Mouse (Mus musculus) monocyte, adult 5-6 weeks (primary cell): ENCODE results near the gene Zfp385b. TPM values are rescaled to one million over a fixed set of nuclear protein-coding genes. Genes with fewer than 3 reads are reported as not detected.

Experiments used
- ATAC-seq: fragments of 153-309, 156-312 bp; replicated peaks from 2 replicates; pipeline ENCODE4 v1.8.0; 2017; ENCODE audit warnings: mild to moderate bottlenecking; ENCODE audit not compliant: low TSS enrichment, insufficient number of reproducible peaks, severe bottlenecking, poor library complexity, low FRiP score
- total RNA-seq: library from RNA; stranded (forward); fragments of 200-1000, 200-491, 200-594 nt; gene quantifications from 3 replicates; pipeline ENCODE4 v1.2.3, GENCODE M21; 2017

Gene Zfp385b
- not detected in 3 replicates for total RNA-seq

- ATAC-seq = no peak
Observed at GRCm38 (mm10) chr2:77819539-77819938, at the start of gene Zfp385b. Gene Zfp385b, minus strand, starts transcription at chr2:77819639.

GRCm38 (mm10) chr2:77863934-77864333 lies 44.5 kb upstream of the Zfp385b start:
- no peak for ATAC-seq

GRCm38 (mm10) chr2:77863522-77863921 lies 44.1 kb upstream of the Zfp385b start:
- no peak for ATAC-seq

GRCm38 (mm10) chr2:77841464-77841863 lies 22.0 kb upstream of the Zfp385b start:
- ATAC-seq = no peak

GRCm38 (mm10) chr2:77839587-77839986 lies 20.1 kb upstream of the Zfp385b start:
- no peak for ATAC-seq

- no peak for ATAC-seq
Observed at GRCm38 (mm10) chr2:77838688-77839087, 19.2 kb upstream of the Zfp385b start.

- no peak for ATAC-seq
Observed at GRCm38 (mm10) chr2:77835781-77836180, 16.3 kb upstream of the Zfp385b start.

GRCm38 (mm10) chr2:77826133-77826828 lies 6.8 kb upstream of the Zfp385b start:
- no peak for ATAC-seq

GRCm38 (mm10) chr2:77823026-77823425 lies 3.6 kb upstream of the Zfp385b start:
- no peak for ATAC-seq

- ATAC-seq = no peak
Observed at GRCm38 (mm10) chr2:77817357-77817894, 2.0 kb downstream of the Zfp385b start.

GRCm38 (mm10) chr2:77816413-77817314 lies 2.8 kb downstream of the Zfp385b start:
- no peak for ATAC-seq

GRCm38 (mm10) chr2:77815775-77816412 lies 3.5 kb downstream of the Zfp385b start:
- ATAC-seq = no peak

GRCm38 (mm10) chr2:77814896-77815295 lies 4.5 kb downstream of the Zfp385b start:
- no peak for ATAC-seq

GRCm38 (mm10) chr2:77813029-77813428 lies 6.4 kb downstream of the Zfp385b start:
- no peak for ATAC-seq

- no peak for ATAC-seq
Observed at GRCm38 (mm10) chr2:77810748-77811147, 8.7 kb downstream of the Zfp385b start.

GRCm38 (mm10) chr2:77804781-77805180 lies 14.7 kb downstream of the Zfp385b start:
- ATAC-seq = no peak

- no peak for ATAC-seq
Observed at GRCm38 (mm10) chr2:77802291-77802690, 17.1 kb downstream of the Zfp385b start.

GRCm38 (mm10) chr2:77801430-77801829 lies 18.0 kb downstream of the Zfp385b start:
- ATAC-seq = no peak

- ATAC-seq = no peak
Observed at GRCm38 (mm10) chr2:77801009-77801408, 18.4 kb downstream of the Zfp385b start.
